Mouse (Mus musculus): ENCODE results near the gene Foxe1. TPM values are rescaled to one million over a fixed set of nuclear protein-coding genes. Genes with fewer than 3 reads are reported as not detected.
A peak's percentile ranks its signal among the peaks of the same experiment; 100 is the strongest.

Foxe1 gene
- total RNA-seq (2015), result 0.11 TPM in 1 of 2 replicates, not detected in the other
- total RNA-seq (2017), result not detected in 2 replicates

DNA sequence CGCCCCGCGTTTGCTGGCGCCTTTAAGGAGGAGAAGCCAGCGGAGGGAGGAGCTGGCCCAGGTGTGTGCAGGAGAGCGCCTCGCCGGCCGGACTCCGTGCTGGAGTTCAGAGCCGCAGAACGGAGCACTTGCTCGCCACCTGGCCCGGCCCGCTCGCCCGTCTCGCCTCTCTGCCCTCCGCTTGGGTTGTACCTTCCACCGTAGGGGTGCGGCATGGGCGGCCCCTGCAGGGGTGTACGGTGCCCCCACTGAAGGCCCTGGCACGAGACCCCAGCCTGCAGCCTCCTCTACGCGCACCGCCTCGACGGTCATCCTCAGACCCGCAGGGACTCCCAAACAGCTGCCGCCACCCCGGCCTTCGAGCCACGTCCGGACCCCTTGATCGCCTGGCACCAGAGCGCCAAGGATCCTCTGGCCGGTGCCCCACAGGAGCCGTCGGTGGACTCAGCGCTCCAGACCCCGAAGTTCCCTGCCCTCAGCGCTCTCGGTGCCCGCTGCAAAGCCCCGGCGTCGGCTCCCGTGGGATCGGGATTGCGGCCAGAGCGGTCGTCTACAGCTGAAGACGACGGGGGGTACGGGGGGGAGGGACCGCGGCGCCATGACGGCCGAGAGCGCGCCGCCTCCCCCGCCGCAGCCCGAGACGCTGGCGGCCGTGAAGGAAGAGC lies at the start of gene Foxe1:
Foxe1 (plus strand) TSS at position 14 of the 665 bp plus-strand sequence.
- ATAC-seq (ENCODE audit: poor library complexity, severe bottlenecking), result no peak

DNA sequence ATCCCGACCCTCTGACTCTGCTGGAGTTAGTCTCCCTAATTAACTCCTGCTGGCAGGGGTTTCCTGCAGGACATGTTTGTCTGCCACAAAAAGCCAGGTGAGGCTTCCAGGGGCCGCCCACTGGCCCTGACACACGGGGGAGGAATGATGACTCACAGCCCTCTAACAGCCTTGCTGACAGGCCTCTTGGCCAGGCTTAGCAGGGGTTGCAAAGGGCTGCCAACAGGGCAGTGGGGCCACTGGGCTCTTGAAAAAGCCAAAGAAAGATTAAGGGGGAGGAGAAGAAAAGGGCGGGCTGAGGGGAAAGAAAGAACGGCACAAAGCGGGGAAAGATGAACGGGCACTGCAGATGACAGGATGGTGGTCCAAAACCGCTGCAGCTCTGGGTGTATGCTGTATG lies 39.3 kb upstream of the Foxe1 start:
- no peak for ATAC-seq (ENCODE audit: poor library complexity, severe bottlenecking)

DNA sequence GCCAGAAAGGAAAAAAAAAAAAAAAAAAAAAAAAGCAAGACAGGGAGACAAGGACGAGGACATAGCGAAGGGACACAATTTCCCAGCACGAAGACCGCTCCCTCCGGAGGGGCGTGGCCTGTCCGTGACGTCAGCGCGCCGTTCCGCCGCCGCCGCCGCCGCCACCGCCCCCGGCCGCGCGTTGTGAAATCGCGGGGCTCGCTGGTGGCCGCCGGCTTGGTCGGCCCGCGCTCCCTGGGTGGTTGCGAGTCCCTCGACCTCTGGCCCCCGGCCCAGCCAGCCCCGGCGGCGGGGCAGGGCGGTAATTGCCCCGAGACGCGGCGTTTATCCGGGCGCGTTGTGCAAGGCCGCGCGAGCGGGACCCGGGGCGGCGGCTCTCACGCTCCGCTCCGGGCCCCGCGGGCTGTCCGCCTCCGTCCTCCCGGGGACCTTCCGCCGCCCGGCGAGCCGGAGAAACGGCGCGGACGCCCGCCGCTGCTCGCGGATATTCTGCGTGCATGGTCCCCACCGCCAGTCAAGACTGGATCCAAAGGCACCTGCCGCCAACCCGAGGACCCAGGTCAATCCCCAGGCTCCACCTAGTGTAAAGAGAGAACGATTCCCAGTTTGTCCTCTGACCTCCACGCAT lies 38.5 kb upstream of the Foxe1 start:
- peak; percentile 84 for ATAC-seq (ENCODE audit: poor library complexity, severe bottlenecking)

DNA sequence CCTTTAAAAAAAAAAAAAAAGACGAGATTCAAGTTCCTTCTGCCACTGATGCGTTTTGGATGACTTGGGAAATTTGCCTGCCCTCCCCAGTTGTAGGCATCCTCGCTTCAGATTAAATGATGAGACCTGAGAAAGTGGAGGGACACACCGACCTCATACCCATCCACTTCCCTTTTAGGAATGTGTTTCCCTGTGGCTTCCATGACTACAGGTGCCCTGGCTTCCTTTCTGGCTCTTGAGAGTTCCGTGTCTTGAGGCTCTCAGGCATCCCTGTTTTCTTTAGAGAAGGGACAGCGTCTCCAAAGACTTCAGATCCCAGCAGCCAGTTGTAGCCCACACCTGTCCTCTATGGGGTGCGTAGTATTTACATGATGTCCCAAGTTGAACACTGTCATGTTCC lies 38.0 kb upstream of the Foxe1 start:
- no peak for ATAC-seq (ENCODE audit: poor library complexity, severe bottlenecking)

DNA sequence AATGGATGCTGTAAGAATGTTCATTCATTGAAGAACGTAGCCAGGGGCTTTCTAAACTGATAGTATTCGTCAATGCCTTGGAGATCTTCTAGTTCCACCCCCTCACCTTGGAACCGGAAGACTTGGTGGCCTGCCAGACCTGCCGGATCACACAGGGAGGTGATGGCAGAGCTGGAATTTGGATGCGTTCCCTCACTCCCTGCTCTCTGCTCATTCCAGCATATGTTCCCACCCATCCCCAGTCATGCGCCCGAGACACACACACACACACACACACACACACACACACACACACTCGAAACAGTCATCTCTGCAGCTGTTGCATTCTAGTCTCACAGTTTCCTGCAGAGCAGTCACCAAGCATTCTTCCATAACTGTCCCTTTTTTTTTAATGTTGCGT lies 36.1 kb upstream of the Foxe1 start:
- no peak for ATAC-seq (ENCODE audit: poor library complexity, severe bottlenecking)

DNA sequence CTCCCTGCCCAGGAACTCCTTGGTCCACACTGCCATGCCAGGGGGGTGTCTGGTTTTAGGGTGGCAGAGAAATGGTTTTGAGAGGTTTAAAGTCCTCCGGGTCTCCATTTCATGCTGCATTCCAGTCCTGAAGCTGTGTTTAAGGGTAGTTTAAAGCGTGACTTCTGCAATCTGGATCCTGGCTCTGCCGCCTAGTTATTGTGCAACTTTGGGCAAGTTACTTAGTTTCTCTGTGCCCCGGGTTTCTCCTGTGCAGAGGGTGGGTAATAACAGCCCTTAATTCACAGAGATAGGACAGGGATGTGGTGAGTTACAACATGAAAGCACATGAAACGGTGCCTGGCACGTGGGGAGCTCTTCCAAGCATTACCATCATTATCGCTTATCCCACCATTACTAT lies 35.5 kb upstream of the Foxe1 start:
- peak; percentile 61 for ATAC-seq (ENCODE audit: poor library complexity, severe bottlenecking)

DNA sequence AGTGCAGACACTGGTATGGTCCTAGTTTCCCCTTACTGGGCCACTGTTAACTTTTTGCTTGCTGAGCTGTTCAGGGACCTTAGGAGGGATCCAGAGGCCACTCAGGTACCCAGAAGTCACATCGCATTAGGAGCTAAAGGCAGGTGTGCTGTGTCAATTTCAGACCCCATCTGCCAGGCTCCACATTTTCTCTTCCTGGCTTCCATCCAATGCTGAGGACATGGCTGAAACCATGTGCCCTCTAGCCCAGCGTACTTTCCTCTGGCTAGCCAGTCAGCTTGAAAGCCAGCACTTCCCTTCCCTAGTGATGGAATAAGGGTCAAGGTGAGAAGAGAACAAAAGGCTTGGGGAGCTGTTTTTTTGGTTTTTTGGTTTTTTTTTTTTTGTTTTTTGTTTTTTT lies 31.8 kb upstream of the Foxe1 start:
- ATAC-seq (ENCODE audit: poor library complexity, severe bottlenecking), result no peak

DNA sequence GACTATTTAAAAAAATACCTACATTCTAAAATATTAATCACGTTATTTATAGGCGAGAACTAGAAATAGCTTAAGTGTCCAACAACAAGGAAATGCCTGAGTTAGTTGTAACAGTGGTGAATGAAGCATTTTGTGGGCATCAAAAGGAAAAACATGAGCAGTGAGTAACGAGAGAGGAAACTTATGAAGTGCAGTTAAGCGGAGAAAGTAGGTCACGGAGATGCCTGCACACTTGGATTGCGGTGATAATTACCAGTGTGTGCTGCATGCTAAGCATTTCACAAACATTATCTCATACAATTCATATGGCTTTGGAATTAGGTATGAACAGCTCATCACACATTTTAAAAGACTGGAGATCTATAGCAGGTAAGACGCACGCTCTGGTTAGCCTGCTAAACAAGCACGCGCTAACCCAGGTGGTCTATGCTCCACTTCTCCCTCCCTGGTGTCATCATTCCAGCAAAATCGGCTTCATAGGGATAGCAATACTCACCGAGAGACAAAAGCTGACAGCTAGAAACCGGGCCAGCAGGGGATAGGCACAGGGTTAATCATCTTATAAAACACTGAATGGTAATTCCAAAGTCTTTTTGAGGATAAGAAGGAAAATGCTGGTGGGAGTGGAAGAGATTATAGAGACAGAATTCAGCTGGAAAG lies 21.5 kb upstream of the Foxe1 start:
- no peak for ATAC-seq (ENCODE audit: poor library complexity, severe bottlenecking)

DNA sequence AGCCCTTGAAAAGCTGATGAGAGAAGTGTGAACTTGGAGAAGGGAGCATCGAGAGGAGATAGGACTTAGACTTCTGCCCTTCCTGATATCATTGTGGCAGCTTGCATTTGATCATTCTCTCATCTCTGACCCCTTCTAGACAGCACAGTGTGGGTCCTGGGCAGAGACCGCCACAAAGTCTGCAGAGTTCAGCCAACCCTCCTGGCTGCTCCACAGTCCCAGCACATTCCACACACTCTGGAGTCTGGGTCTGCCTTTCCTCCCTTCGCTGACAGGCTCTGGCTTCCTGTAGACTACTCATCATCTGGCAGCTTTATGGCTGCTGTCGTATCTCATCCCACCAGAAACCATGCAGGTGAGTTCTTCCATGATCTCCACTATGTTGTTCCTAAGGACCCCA lies 20.7 kb upstream of the Foxe1 start:
- ATAC-seq (ENCODE audit: poor library complexity, severe bottlenecking), result no peak

DNA sequence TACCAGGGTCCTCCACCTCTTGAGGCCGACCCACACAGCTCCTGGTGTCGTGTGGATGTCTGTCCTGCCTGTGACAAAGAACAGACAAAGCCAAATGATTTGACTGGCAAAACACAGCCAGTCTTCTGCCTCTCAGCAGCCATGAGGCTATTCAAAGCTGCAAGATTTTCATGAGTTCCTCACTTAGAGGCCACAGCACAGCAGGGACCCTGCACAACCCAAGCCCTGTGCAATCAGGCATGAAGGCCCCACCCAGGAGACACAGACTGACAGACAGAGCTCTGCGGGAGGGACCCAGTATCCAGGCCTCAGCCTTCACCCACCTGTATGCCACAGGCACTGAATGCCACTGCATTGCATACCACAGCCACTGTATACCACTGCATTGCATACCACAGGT lies 14.5 kb upstream of the Foxe1 start:
- ATAC-seq (ENCODE audit: poor library complexity, severe bottlenecking), result no peak

DNA sequence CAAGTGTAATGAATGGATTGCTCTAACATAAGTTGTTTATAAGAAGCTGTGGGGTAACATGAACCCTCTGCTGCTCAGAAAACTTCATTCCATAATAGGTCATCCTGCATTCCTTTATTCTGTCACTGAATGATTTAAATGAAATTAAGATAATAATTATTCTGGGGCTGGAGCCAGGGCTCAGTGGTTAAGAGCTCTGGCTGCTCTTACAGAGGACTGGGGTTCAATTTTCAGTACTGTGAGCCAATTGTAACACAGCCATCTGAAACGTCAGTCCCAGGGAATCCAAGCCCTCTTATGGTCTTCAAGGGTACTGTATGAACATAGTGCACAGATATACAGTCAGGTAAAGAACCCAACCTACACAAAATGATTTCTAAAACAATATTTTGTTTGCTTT lies 7.6 kb upstream of the Foxe1 start:
- ATAC-seq (ENCODE audit: poor library complexity, severe bottlenecking), result no peak

DNA sequence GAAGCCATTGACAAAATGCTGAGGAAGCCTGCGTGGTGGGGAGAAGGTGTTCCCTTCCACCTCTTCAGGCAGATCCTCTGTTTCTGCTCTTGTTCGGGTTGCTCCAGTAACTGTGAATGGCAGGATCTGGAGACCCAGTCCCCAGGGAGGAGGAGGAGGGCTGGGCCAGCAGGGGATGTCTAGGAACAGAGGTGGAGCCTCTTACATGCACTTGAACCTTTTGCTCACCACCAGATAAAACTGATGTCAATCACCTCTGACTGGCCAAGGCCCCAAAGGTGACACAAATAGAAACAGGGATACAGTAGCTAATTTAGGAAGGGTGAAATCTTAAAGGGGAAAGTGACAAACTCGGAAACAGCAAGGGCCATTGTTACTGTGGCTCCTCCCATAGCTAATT lies 5.4 kb upstream of the Foxe1 start:
- no peak for ATAC-seq (ENCODE audit: poor library complexity, severe bottlenecking)

DNA sequence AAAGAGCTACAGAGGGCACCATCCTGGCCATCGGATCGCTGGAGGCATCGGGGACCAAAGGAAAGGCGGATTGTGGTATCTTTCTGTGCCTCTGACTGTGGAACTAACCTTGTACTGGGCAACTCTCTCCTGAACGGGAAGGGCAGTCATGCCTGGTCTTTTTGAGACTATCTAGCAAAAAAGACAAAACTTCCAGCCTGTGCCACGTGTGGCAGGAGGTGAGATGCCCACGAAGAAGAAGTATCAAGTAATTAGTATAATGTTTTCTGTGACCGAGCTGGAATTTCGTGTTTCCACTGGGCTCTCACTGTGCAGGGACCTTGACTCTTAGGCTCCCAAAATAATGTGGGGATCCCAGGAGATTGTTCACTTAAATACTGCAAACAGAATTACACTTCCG lies 4.4 kb upstream of the Foxe1 start:
- ATAC-seq (ENCODE audit: poor library complexity, severe bottlenecking), result no peak

DNA sequence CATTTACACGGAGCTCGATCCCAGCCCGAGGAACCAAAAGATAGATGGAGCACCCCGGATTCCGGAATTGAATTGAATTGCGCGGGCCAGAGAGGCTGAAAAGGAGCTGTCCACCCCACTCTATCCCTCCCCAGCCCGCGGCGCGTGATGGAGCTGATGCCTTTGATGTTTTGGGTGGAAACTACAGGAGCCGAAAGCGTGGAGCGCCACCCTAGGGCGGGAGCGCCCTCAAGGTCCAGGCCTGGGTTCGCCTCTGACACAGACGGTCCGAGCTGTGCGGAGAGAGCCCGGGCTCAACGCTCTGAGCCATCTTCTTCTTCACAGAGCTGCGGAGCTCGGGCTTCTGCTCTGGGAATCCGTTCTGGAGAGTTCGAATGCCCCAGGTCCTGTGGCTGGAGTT lies 3.8 kb upstream of the Foxe1 start:
- no peak for ATAC-seq (ENCODE audit: poor library complexity, severe bottlenecking)

DNA sequence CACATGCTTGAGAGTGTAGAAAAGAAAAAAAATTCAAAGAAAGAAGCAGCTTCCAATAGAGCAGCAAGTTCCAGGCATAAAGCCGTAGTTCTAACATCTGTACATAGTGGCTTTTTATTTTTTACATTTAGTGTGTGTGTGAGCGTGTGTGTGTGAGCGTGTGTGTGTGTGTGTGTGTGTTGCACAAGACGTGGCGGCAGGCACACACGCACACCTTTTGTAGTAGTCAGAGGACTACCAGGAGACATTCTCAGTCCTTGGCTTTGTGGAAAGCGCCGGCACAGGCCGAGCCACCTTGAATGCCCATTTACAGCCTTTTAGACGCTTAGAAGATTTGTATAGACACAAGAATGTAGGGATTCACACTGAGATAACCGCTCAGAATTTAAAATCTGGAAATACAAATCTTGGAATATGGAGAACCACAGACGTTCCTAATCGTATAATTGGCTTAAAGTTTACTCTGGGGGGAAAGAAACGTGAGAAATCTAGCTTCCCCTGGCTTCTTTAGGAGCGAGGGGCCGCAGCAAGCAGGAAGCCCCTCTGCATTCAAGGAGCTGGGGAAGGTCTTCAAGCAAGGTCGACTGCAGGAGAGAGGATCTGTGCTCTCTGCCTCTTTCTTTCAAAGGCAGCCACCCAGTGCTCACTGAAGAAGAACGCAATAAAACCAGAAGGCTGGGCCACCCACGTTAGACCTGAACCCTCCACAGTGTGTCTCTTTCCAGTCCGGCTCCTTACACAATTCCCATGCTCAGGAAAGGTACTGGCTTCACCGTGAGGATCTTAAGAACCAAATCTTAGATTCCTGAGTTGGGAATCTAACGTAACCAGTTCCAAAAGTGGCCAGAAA lies 1.4 kb upstream of the Foxe1 start:
- ATAC-seq (ENCODE audit: poor library complexity, severe bottlenecking), result no peak

DNA sequence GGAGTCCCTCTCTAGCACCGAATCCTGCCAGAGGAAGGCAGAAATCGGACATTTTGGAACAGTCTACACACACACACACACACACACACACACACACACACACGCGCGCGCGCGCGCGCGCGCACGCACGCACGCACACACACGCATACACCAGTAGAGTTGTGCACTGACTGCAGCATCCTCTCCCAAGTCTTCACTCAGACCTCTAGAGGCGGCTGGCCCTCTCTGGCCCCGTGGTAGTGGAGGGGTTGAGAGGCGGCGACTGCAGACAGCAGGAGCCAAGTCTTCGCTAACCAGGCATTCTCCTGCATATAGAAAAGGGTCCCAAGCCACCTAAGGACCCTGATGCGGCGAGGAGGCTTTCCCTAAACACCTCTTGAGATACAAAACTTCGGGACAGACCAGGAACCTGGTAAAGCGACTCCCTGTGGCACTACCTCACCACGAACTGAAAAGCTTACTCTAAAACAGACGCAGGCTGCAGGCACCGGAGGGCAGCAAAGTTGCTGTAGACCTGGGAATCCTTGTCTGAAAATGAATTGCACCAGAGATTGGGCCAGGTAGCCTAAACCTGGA lies 610 bp upstream of the Foxe1 start:
- ATAC-seq (ENCODE audit: poor library complexity, severe bottlenecking), result no peak

DNA sequence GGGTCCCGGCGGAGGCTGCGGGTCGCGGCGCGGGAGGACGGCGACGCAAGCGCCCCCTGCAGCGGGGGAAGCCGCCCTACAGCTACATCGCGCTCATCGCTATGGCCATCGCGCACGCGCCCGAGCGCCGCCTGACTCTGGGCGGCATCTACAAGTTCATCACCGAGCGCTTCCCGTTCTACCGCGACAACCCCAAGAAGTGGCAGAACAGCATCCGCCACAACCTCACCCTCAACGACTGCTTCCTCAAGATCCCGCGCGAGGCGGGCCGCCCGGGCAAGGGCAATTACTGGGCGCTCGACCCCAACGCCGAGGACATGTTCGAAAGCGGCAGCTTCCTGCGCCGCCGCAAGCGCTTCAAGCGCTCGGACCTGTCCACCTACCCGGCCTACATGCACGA lies 879 bp downstream of the Foxe1 start:
- ATAC-seq (ENCODE audit: poor library complexity, severe bottlenecking), result peak; percentile 40; the same call in 1 of the 2 replicates

DNA sequence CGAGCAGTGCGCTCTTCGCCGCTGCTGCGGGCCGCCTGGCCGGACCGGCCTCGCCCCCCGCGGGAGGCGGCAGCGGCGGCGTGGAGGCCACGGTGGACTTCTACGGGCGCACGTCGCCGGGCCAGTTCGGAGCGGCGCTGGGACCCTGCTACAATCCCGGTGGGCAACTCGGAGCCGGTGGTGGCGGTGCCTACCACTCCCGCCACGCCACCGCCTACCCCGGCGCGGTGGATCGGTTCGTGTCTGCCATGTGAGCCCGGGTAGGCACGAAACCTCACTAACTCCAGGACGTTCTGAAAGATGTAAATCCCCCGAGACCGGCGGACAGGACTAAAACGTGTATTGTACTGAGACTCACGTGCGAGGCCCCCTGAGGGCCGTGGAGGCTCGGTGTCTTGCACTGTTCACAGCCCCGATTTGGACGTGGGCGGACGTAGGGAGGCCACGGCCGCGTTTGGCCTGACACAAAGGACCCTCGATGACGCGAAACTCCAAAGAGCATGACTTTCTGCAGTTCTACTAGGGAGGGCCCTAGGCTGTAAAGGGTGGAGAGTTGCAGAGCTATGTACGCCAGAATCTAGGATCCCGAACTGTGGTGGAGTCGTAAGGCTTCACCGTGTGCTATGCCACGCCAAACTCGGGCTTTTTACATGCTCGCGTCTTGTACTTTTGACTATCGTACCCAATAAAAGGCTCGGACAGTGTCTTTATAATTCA lies 1.8 kb downstream of the Foxe1 start:
- no peak for ATAC-seq (ENCODE audit: poor library complexity, severe bottlenecking)

DNA sequence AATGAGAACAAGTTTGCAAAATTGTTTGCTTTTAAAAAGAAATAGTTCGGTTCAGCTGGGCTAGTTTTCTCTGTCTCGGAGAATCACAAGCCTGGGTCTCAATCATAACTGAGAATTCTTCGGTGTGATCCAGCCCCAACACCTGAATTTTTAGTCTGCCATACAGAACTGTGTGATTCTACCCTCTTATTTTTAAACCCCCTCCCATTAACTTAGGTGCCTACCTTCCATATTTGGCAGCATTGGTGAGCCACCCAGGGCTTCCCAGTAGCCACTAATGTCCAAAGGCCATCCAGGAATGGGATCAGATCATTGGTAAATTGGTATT lies 2.3 kb downstream of the Foxe1 start:
- ATAC-seq (ENCODE audit: poor library complexity, severe bottlenecking), result no peak

DNA sequence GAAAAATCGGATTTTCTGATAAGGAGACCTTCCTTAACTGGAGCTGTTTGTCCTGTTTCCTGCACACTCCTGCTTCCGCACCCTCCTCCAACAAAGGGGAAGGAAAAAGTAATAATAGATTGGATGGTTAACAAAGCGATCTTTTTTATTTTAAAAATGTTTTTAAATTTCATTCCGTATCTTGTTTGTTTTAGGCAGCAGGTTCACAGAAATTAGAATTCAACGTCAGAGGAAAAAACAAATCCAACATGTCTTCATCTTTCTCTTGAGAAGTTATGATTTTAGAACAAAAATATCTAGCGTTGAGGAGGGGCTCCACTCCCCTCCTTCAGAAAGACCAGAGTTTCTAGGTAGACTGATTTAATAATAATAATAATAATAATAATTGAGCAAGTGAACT lies 2.8 kb downstream of the Foxe1 start:
- ATAC-seq (ENCODE audit: poor library complexity, severe bottlenecking), result no peak

DNA sequence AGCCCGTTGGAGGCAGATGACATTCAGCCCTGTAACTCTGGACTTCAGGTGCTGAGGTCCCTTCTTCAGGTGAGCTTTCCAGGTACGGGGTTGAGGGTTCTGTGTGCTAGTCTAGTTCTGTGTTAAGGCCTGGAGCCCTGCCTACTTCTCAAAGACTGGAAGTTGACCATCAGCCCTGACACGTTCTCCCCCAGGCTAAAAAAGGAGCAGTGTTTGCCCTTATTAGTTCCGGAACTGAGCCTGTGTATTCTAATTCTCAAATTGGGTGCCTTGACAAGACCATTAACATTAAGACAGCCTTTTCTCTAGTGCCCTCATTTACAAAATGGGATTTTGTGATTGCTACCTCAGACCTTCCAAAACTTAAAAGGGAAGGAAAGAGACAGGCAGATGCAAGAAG lies 3.7 kb downstream of the Foxe1 start:
- ATAC-seq (ENCODE audit: poor library complexity, severe bottlenecking), result no peak

All from megakaryocyte, adult 5-6 weeks (primary cell).